24 mouse cellular contexts compared by ENCODE assay signal in the genomic region with DNA sequence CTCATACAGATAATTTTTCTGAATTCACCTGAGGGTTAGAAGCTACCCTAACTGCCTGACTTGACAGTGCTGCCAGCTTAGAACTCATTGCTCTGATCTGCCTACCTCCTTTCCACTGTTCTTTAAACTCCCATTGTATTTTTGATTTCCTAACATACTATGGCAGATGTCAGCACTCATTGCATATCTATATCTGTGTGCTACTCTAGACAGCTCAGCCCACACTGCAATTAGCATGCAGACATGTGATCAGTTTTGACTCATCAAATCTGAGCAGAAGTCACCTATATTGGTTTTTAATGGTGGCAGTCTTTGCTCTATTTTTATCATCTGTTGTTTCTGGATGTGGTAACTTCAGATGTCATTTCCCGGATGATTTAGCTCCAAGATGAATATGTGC.
"Had no signal": no experiment of that assay in that cellular context is flagged by ENCODE, and none has a peak within 500 bp of the region (broad histone marks: within the 10 kb centered on the region; RNA-seq: fewer than 3 reads in every experiment).

No protein-coding gene starts in this region.

- DNase-seq: kidney, adult 2 months; kidney, postnatal 25 days; layer of hippocampus, postnatal 36 days; liver; lung, adult 18-20 months; lung, postnatal 10 days; lung, postnatal 36 days; retina, postnatal 1 day; right cerebral cortex, postnatal 25 days; thymus, adult 2 months; thymus, postnatal 14 days; thymus, postnatal 4 days had no signal

- H3K36me3 ChIP-seq: limb, embryonic 10.5 days; limb, embryonic 13.5 days; liver, embryonic 12.5 days; liver, embryonic 15.5 days; lung, embryonic 15.5 days; midbrain, embryonic 10.5 days; midbrain, embryonic 13.5 days; neural tube, embryonic 13.5 days had no signal

- H3K9ac ChIP-seq: limb, embryonic 13.5 days; liver, embryonic 12.5 days; liver, embryonic 15.5 days; lung, embryonic 15.5 days; midbrain, embryonic 13.5 days; neural tube, embryonic 13.5 days had no signal

- H3K4me1 ChIP-seq: limb, embryonic 10.5 days; limb, embryonic 13.5 days; liver, embryonic 12.5 days; liver, embryonic 15.5 days; lung, embryonic 15.5 days; megakaryocyte, embryonic 14.5 days; midbrain, embryonic 10.5 days; midbrain, embryonic 13.5 days; neural tube, embryonic 13.5 days had no signal

- H3K4me2 ChIP-seq: limb, embryonic 13.5 days; liver, embryonic 12.5 days; liver, embryonic 15.5 days; lung, embryonic 15.5 days; midbrain, embryonic 13.5 days; neural tube, embryonic 13.5 days had no signal

- H3K27me3 ChIP-seq: limb, embryonic 13.5 days; liver, embryonic 12.5 days; liver, embryonic 15.5 days; lung, embryonic 15.5 days; megakaryocyte, embryonic 14.5 days; midbrain, embryonic 13.5 days; neural tube, embryonic 13.5 days had no signal

- H3K27ac ChIP-seq: kidney, postnatal 0 days; limb, embryonic 10.5 days; limb, embryonic 13.5 days; liver, embryonic 12.5 days; liver, embryonic 15.5 days; lung, embryonic 15.5 days; midbrain, embryonic 10.5 days; midbrain, embryonic 13.5 days; neural tube, embryonic 13.5 days had no signal

- H3K9me3 ChIP-seq: limb, embryonic 10.5 days; limb, embryonic 13.5 days; liver, embryonic 12.5 days; liver, embryonic 15.5 days; lung, embryonic 15.5 days; midbrain, embryonic 10.5 days; midbrain, embryonic 13.5 days; neural tube, embryonic 13.5 days had no signal

- H3K4me3 ChIP-seq: limb, embryonic 10.5 days; limb, embryonic 13.5 days; liver, embryonic 12.5 days; liver, embryonic 15.5 days; lung, embryonic 15.5 days; megakaryocyte, embryonic 14.5 days; midbrain, embryonic 10.5 days; midbrain, embryonic 13.5 days; myocyte; neural tube, embryonic 13.5 days had no signal

- ATAC-seq: liver, embryonic 12.5 days; midbrain, embryonic 13.5 days; midbrain, embryonic 16.5 days had no signal
